Mouse (Mus musculus): ENCODE results near the gene Gng13.

Gng13 gene

GRCm38 (mm10) chr17:25716711-25717637 lies at the start of gene Gng13:
Gng13 (plus strand) TSS chr17:25717171.
- DNase-seq: peak; percentile 23

- DNase-seq: no peak
Observed at GRCm38 (mm10) chr17:25668481-25669055, 48.4 kb upstream of the Gng13 start.

GRCm38 (mm10) chr17:25672982-25673381 lies 44.0 kb upstream of the Gng13 start:
- DNase-seq: no peak

- no peak for DNase-seq
Observed at GRCm38 (mm10) chr17:25677969-25678368, 39.0 kb upstream of the Gng13 start.

- DNase-seq: no peak
Observed at GRCm38 (mm10) chr17:25679818-25680217, 37.2 kb upstream of the Gng13 start.

- no peak for DNase-seq
Observed at GRCm38 (mm10) chr17:25681636-25682035, 35.3 kb upstream of the Gng13 start.

GRCm38 (mm10) chr17:25686323-25686722 lies 30.6 kb upstream of the Gng13 start:
- DNase-seq: peak; percentile 14

- DNase-seq: no peak
Observed at GRCm38 (mm10) chr17:25688922-25689321, 28.0 kb upstream of the Gng13 start.

GRCm38 (mm10) chr17:25696263-25696662 lies 20.7 kb upstream of the Gng13 start:
- DNase-seq: no peak

- DNase-seq: peak; percentile 66
Observed at GRCm38 (mm10) chr17:25698446-25698845, 18.5 kb upstream of the Gng13 start.

GRCm38 (mm10) chr17:25700863-25701496 lies 16.0 kb upstream of the Gng13 start:
- DNase-seq: no peak

GRCm38 (mm10) chr17:25709994-25710393 lies 7.0 kb upstream of the Gng13 start:
- DNase-seq: no peak

GRCm38 (mm10) chr17:25711136-25711535 lies 5.8 kb upstream of the Gng13 start:
- no peak for DNase-seq

GRCm38 (mm10) chr17:25715627-25716026 lies 1.3 kb upstream of the Gng13 start:
- peak; percentile 11 for DNase-seq

GRCm38 (mm10) chr17:25716130-25716529 lies 841 bp upstream of the Gng13 start:
- peak; percentile 15 for DNase-seq

- no peak for DNase-seq
Observed at GRCm38 (mm10) chr17:25717691-25718090, 720 bp downstream of the Gng13 start.

GRCm38 (mm10) chr17:25721476-25721875 lies 4.5 kb downstream of the Gng13 start:
- DNase-seq: no peak

GRCm38 (mm10) chr17:25723470-25723869 lies 6.5 kb downstream of the Gng13 start:
- DNase-seq: no peak

GRCm38 (mm10) chr17:25723919-25724318 lies 6.9 kb downstream of the Gng13 start:
- no peak for DNase-seq

GRCm38 (mm10) chr17:25725264-25725663 lies 8.3 kb downstream of the Gng13 start:
- no peak for DNase-seq

GRCm38 (mm10) chr17:25727265-25728008 lies 10.5 kb downstream of the Gng13 start, which contains the start of the genes Chtf18 and Rpusd1:
Chtf18 (minus strand) TSS chr17:25727419.
Rpusd1 (plus strand) TSS chr17:25727670.
- peak; percentile 99 for DNase-seq

GRCm38 (mm10) chr17:25728009-25728270 lies 11.0 kb downstream of the Gng13 start:
- no peak for DNase-seq

- DNase-seq: peak; percentile 85
Observed at GRCm38 (mm10) chr17:25732082-25732481, 15.1 kb downstream of the Gng13 start.
